Mouse (Mus musculus) lung, postnatal 0 days (tissue): ENCODE results near the gene Sdk1. TPM values are rescaled to one million over a fixed set of nuclear protein-coding genes. Genes with fewer than 3 reads are reported as not detected.

Source experiments
- ATAC-seq: fragments of 200-750 bp; cut with Nextera tagmentation; 2 replicates; pipeline ENCODE4 v1.8.0; 2017; ENCODE audit warnings: moderate library complexity
- DNase-seq: peaks from one replicate; pipeline ENCODE4 v3.0.0-alpha.2; 2016; ENCODE audit warnings: low spot score
- H3K27ac ChIP-seq: fragments of 300-500 bp; sonication (generic); 2 replicates; pipeline ENCODE4 v1.5.1; 2014; ENCODE audit warnings: antibody characterized with exemption, mild to moderate bottlenecking, low read length, mixed read lengths
- H3K27me3 ChIP-seq: fragments of 300-500 bp; sonication (generic); replicated peaks from 2 replicates; pipeline ENCODE4 v1.6.1; 2014; ENCODE audit warnings: low read length, mixed read lengths; ENCODE audit not compliant: insufficient read depth
- H3K36me3 ChIP-seq: fragments of 300-500 bp; sonication (generic); 2 replicates; pipeline ENCODE4 v1.6.1; 2014; ENCODE audit warnings: low read length, mixed read lengths; ENCODE audit not compliant: insufficient read depth
- H3K4me1 ChIP-seq: fragments of 300-500 bp; sonication (generic); 2 replicates; pipeline ENCODE4 v1.6.1; 2014; ENCODE audit warnings: antibody characterized with exemption, low read depth, low read length, mixed read lengths; ENCODE audit not compliant: insufficient read depth
- H3K4me2 ChIP-seq: fragments of 300-500 bp; sonication (generic); replicated peaks from 2 replicates; pipeline ENCODE4 v1.6.1; 2014; ENCODE audit warnings: low read depth, mild to moderate bottlenecking, low read length, moderate library complexity, mixed read lengths
- H3K4me3 ChIP-seq: fragments of 300-500 bp; sonication (generic); 2 replicates; pipeline ENCODE4 v1.5.1; 2014; ENCODE audit warnings: low read depth, low read length
- H3K9ac ChIP-seq: fragments of 300-500 bp; sonication (generic); replicated peaks from 2 replicates; pipeline ENCODE4 v1.6.1; 2014; ENCODE audit warnings: low read depth, mild to moderate bottlenecking
- H3K9me3 ChIP-seq: fragments of 300-500 bp; sonication (generic); 2 replicates; pipeline ENCODE4 v1.6.1; 2016; ENCODE audit warnings: low read length, mixed read lengths
- CTCF ChIP-seq: IDR thresholded peaks from 2 replicates; pipeline ENCODE4 v1.5.1; 2016; ENCODE audit warnings: antibody characterized with exemption, mild to moderate bottlenecking
- EP300 ChIP-seq: IDR thresholded peaks from 2 replicates; pipeline ENCODE4 v1.6.1; 2016; ENCODE audit warnings: antibody characterized with exemption, mild to moderate bottlenecking, control low read depth
- WGBS: fragments of 180-500 bp; shearing (Covaris S2); extraction: QIAGEN DNeasy Blood & Tissue Kit; methylation state at CpG from one replicate; pipeline ENCODE4 v1.1.7; 2014; 5-methylcytosine and 5-hydroxymethylcytosine counted together
- polyA plus RNA-seq: library from polyadenylated mRNA; unstranded; fragments of >200 nt; fragmentation: Nextera tagmentation; extraction: Ambion mirVana; gene quantifications from 2 replicates; pipeline ENCODE4 v1.2.1, GENCODE M21; 2015

Sdk1 gene
- polyA plus RNA-seq, 1 experiment from 2014 or later, result 0.19 TPM

DNA sequence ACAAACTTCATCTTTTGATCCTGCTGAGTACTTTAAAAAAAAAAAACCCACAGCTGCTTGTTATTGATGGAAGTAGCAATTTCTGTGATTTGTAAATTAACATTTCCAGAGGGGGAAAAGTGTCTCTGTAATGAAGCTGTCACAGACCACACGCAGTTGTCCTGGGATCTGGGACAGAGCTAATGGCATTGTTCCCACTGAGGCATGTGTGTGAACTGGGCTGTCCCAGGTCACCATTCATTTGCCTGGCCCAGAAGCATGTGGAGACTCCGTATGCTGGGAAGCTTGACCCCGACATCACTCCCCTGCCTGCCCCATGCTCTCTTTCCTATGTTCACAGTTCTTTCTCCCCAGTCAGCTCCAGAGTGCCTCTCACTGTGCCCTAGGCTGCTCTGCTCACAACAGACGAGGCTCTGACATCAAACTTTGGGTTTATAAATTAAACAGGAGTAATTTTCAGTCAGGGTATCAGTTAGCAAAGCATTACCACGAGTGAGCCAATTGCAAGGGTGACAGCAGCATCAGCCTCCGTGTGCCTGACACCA, 408.6 kb downstream of the Sdk1 start:
- Histone ChIP-seq H3K9ac (no peak overlapping the region), H3K27me3 (no peaks in the 10 kb centered on the region), H3K27ac (no peak overlapping the region), H3K4me3 (no peak overlapping the region), H3K36me3 (no peaks in the 10 kb centered on the region), H3K4me1 (no peaks in the 10 kb centered on the region), H3K4me2 (no peak overlapping the region), H3K9me3 (no peaks in the 10 kb centered on the region)
- no peak for DNase-seq
- no peak for TF ChIP-seq CTCF
- TF ChIP-seq EP300, result no peak
- ATAC-seq, result no peak
- 42% methylated on average over 6 of the region's 6 CpGs for WGBS

DNA sequence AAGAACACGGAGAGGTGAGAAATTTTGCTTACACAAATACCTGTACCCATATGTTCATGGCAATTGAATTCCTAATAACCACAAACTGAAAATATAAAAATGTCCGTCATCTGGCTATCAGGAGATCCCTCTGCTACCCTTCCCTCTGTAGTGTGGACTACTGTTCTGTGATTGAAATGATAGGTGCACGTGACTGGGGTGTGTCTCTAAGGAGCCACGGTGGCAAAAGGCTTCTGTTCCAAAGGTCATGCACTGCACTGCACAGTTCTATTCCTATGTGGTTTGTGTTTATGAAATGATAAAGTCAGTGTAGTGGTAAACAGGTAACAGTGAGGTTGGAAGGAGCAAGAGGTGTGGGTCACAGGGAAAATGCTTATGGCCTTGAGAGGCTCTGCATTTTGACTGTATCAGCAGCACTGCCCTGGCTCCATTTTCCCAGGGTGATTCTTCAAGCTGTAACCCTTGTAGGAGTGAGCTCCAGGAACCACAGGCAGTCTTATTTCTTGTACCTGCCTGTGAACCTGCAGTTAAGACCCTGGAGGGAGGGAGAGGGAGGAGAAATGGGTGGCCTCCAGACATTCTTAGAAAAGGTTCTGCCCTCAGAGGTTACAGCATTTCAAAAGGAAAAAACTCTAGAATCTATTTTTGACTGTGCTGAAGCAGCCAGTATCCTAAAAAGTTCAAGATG, 410.5 kb downstream of the Sdk1 start:
- TF ChIP-seq CTCF (no peak), EP300 (no peak)
- no peak overlapping the region for H3K9ac ChIP-seq
- ATAC-seq (no peak), DNase-seq (no peak)
- H3K9me3 ChIP-seq, result no peaks in the 10 kb centered on the region
- no peak overlapping the region for H3K4me3 ChIP-seq
- no peaks in the 10 kb centered on the region for H3K4me1 ChIP-seq
- no peaks in the 10 kb centered on the region for H3K36me3 ChIP-seq
- 81% methylated on average over 4 of the region's 4 CpGs for whole genome bisulfite sequencing
- no peaks in the 10 kb centered on the region for H3K27me3 ChIP-seq
- H3K4me2 ChIP-seq, result no peak overlapping the region
- no peak overlapping the region for H3K27ac ChIP-seq

DNA sequence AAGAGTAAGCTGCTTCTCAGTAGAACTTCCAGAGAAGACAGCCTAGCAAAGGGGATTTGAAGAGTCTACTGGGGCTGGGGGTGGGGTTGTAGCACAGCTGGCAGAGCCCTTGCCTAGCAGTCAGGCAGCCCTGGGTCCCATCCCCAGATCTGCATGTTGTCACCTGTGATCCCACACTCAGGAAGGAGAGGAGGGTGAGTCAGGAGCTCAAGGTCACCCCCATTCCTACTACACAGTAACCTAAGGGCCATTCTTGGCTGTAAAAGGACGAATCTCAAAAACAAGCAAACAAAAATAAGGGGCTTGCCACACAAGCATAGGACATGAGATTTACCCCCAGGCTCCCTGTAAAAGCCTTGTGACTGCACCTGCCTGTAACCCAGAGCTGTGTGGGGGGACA, 435.1 kb downstream of the Sdk1 start:
- TF ChIP-seq EP300, result no peak
- TF ChIP-seq CTCF, result no peak
- DNase-seq (no peak), ATAC-seq (no peak)
- no peaks in the 10 kb centered on the region for H3K4me1 ChIP-seq
- no peak overlapping the region for H3K27ac ChIP-seq
- H3K9ac ChIP-seq, result no peak overlapping the region
- WGBS, result 81% methylated on average over 1 of the region's 1 CpGs
- no peaks in the 10 kb centered on the region for H3K27me3 ChIP-seq
- H3K4me2 ChIP-seq, result no peak overlapping the region
- H3K9me3 ChIP-seq, result no peaks in the 10 kb centered on the region
- no peaks in the 10 kb centered on the region for H3K36me3 ChIP-seq
- no peak overlapping the region for H3K4me3 ChIP-seq

DNA sequence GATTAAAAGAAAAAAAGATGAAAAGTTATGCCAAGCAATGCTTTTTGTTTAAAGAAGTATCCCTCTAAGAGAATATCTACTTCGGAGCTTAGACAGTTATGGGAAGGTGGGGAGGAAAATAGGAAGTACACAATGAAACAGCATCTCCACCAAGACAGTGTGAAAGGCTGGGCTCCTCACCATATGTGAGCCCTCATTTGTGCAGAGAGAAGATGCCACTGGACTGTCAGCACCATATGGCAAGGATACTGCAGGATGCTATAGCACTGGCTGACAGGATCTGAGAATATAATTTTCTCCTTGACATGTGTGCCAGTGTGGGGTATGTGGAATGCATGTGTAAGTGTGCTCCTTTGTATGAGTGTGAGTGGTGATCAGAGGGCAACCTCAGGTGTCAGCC, 435.7 kb downstream of the Sdk1 start:
- no peak overlapping the region for H3K9ac ChIP-seq
- TF ChIP-seq EP300 (no peak), CTCF (no peak)
- no peak overlapping the region for H3K4me3 ChIP-seq
- WGBS, result 67% methylated on average over 1 of the region's 1 CpGs
- H3K36me3 ChIP-seq, result no peaks in the 10 kb centered on the region
- DNase-seq, result no peak
- no peak overlapping the region for H3K27ac ChIP-seq
- no peaks in the 10 kb centered on the region for H3K27me3 ChIP-seq
- no peaks in the 10 kb centered on the region for H3K4me1 ChIP-seq
- H3K9me3 ChIP-seq, result no peaks in the 10 kb centered on the region
- no peak for ATAC-seq
- no peak overlapping the region for H3K4me2 ChIP-seq

DNA sequence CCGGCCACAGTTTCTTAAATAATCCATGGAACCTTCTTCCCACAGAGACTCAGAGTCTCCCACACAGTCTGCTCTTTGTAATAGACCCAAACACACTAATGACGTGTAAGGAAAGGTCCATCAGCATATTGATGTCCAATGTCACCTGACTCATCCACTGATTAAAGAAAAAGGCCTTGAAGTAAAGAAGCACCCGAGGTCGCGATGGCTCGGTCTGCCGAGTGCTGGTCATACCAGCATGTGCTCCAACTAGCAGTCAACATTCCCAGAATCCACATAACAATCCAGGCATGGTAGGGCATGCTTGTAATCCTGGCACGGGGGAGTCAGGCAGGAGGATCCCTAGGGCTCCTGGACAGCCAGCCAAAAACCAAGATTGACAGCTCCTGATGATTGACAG, 436.6 kb downstream of the Sdk1 start:
- H3K27ac ChIP-seq, result no peak overlapping the region
- no peak for ATAC-seq
- H3K9ac ChIP-seq, result no peak overlapping the region
- WGBS, result 85% methylated on average over 8 of the region's 8 CpGs
- no peaks in the 10 kb centered on the region for H3K27me3 ChIP-seq
- no peaks in the 10 kb centered on the region for H3K36me3 ChIP-seq
- TF ChIP-seq CTCF, result no peak
- TF ChIP-seq EP300, result no peak
- no peak for DNase-seq
- no peak overlapping the region for H3K4me3 ChIP-seq
- H3K4me1 ChIP-seq, result no peaks in the 10 kb centered on the region
- no peaks in the 10 kb centered on the region for H3K9me3 ChIP-seq
- no peak overlapping the region for H3K4me2 ChIP-seq

DNA sequence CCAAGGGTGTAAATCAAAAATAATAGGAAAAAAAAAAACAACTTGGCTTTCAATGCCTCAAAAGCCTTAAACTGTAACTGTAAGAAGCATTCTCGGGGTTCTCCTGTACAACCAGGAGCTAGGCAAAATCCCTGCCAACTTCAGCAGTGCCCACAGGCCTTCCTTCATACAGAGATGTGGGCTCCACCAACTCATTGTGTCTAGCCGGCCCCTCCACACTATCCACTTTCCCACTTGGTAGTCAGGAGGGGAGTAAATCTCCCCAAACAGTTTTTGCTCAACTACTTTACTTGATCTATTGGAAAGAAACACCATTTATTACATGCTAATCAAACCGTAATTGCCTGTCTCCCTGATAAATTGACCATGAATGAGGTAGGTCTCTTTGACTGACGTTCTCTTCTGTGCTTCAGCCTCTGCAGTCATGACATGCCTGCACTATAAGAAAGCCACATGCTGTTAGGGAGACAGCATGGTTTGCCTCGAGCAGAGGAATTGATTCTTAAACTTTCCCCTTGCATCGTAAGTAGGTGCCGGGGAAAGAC, 445.7 kb downstream of the Sdk1 start:
- no peaks in the 10 kb centered on the region for H3K36me3 ChIP-seq
- H3K9ac ChIP-seq, result no peak overlapping the region
- no peaks in the 10 kb centered on the region for H3K27me3 ChIP-seq
- DNase-seq (no peak), ATAC-seq (no peak)
- TF ChIP-seq CTCF (no peak), EP300 (no peak)
- H3K27ac ChIP-seq, result no peak overlapping the region
- H3K4me3 ChIP-seq, result no peak overlapping the region
- no peak overlapping the region for H3K4me2 ChIP-seq
- H3K4me1 ChIP-seq, result no peaks in the 10 kb centered on the region
- H3K9me3 ChIP-seq, result no peaks in the 10 kb centered on the region
- 62% methylated on average over 7 of the region's 7 CpGs for WGBS
